Mouse (Mus musculus): Measurements from ENCODE around the gene Gm13278. TPM values are rescaled to one million over a fixed set of nuclear protein-coding genes. Genes with fewer than 3 reads are reported as not detected.

The Gm13278 gene
- polyA plus RNA-seq, 1 experiment from 2014 or later, result not detected

- WGBS (ENCODE audit: insufficient replicate concordance), result 40% methylated on average over 3 of the region's 3 CpGs
- Histone ChIP-seq H3K27me3 (no peaks in the 10 kb centered on the region), H3K27ac (no peak overlapping the region), H3K4me2 (no peak overlapping the region), H3K4me3 (replicated peaks) (no peak overlapping the region), H3K4me1 (replicated peaks) (no peaks in the 10 kb centered on the region), H3K9me3 (replicated peaks) (no peaks in the 10 kb centered on the region), H3K36me3 (no peaks in the 10 kb centered on the region), H3K9ac (no peak overlapping the region)
- ATAC-seq (ENCODE audit: low read depth), result no peak
- no peak for DNase-seq
Observed at GRCm38 (mm10) chr4:88840058-88840457, 48.7 kb downstream of the Gm13278 start.

- Histone ChIP-seq H3K27me3 (no peaks in the 10 kb centered on the region), H3K9me3 (replicated peaks) (no peaks in the 10 kb centered on the region), H3K27ac (no peak within 1 kb of the TSS), H3K9ac (no peak within 1 kb of the TSS), H3K4me3 (replicated peaks) (no peak within 1 kb of the TSS), H3K36me3 (no peaks in the 10 kb centered on the region), H3K4me1 (replicated peaks) (no peaks in the 10 kb centered on the region), H3K4me2 (no peak within 1 kb of the TSS)
- ATAC-seq (ENCODE audit: low read depth) (no peak), DNase-seq (no peak)
- 27% methylated on average over 2 of the region's 2 CpGs for WGBS (ENCODE audit: insufficient replicate concordance)
Observed at GRCm38 (mm10) chr4:88841438-88841911, 50.1 kb downstream of the Gm13278 start, which contains the start of gene Ifna4. TSS of gene Ifna4 (plus strand) at chr4:88841861.

Other genes with a start within 250 kb of the Gm13278 start
- not detected in 2 replicates for gene Ifna15, start 233.3 kb upstream of the Gm13278 start, polyA plus RNA-seq (2015; fragmentation: Nextera tagmentation; extraction: Ambion mirVana)
- not detected in 2 replicates for gene Ifna14, start 219.8 kb upstream of the Gm13278 start, polyA plus RNA-seq (2015; fragmentation: Nextera tagmentation; extraction: Ambion mirVana)
- not detected in 2 replicates for gene Ifna9, start 199.2 kb upstream of the Gm13278 start, polyA plus RNA-seq (2015; fragmentation: Nextera tagmentation; extraction: Ambion mirVana)
- gene Ifna12, start 188.2 kb upstream of the Gm13278 start, polyA plus RNA-seq (2015; fragmentation: Nextera tagmentation; extraction: Ambion mirVana), result not detected in 2 replicates
- gene C87499, start 157.1 kb upstream of the Gm13278 start, polyA plus RNA-seq (2015; fragmentation: Nextera tagmentation; extraction: Ambion mirVana), result not detected in 2 replicates
- not detected in 2 replicates for gene Ifna13, start 147.1 kb upstream of the Gm13278 start, polyA plus RNA-seq (2015; fragmentation: Nextera tagmentation; extraction: Ambion mirVana)
- not detected in 2 replicates for gene Ifna16, start 114.6 kb upstream of the Gm13278 start, polyA plus RNA-seq (2015; fragmentation: Nextera tagmentation; extraction: Ambion mirVana)
- gene Ifna2, start 107.6 kb upstream of the Gm13278 start, polyA plus RNA-seq (2015; fragmentation: Nextera tagmentation; extraction: Ambion mirVana), result not detected in 2 replicates
- gene Ifnab, start 100.2 kb upstream of the Gm13278 start, polyA plus RNA-seq (2015; fragmentation: Nextera tagmentation; extraction: Ambion mirVana), result not detected in 2 replicates
- gene Gm26566, start 69.7 kb upstream of the Gm13278 start, polyA plus RNA-seq (2015; fragmentation: Nextera tagmentation; extraction: Ambion mirVana), result 0.25 and 0.29 TPM in 2 replicates
- gene Klhl9, start 69.1 kb upstream of the Gm13278 start, polyA plus RNA-seq (2015; fragmentation: Nextera tagmentation; extraction: Ambion mirVana), result 24.6 and 33.1 TPM in 2 replicates
- not detected in 2 replicates for gene Gm13271, start 36.7 kb upstream of the Gm13278 start, polyA plus RNA-seq (2015; fragmentation: Nextera tagmentation; extraction: Ambion mirVana)
- not detected in 2 replicates for gene Gm13283, start 31.4 kb upstream of the Gm13278 start, polyA plus RNA-seq (2015; fragmentation: Nextera tagmentation; extraction: Ambion mirVana)
- gene Gm13290, start 17.7 kb upstream of the Gm13278 start, polyA plus RNA-seq (2015; fragmentation: Nextera tagmentation; extraction: Ambion mirVana), result not detected in 2 replicates
- gene Gm13289, start 14.6 kb upstream of the Gm13278 start, polyA plus RNA-seq (2015; fragmentation: Nextera tagmentation; extraction: Ambion mirVana), result not detected in 2 replicates
- gene Gm13272, start 11.7 kb upstream of the Gm13278 start, polyA plus RNA-seq (2015; fragmentation: Nextera tagmentation; extraction: Ambion mirVana), result not detected in 2 replicates
- gene Ifnz, start 9.4 kb upstream of the Gm13278 start, polyA plus RNA-seq (2015; fragmentation: Nextera tagmentation; extraction: Ambion mirVana), result not detected in 2 replicates
- 0.23 TPM in 1 of 2 replicates, not detected in the other for gene Gm13276, start 5.8 kb upstream of the Gm13278 start, polyA plus RNA-seq (2015; fragmentation: Nextera tagmentation; extraction: Ambion mirVana)
- not detected in 2 replicates for gene Gm13277, start 2.9 kb upstream of the Gm13278 start, polyA plus RNA-seq (2015; fragmentation: Nextera tagmentation; extraction: Ambion mirVana)
- not detected in 2 replicates for gene Gm13275, start 2.9 kb downstream of the Gm13278 start, polyA plus RNA-seq (2015; fragmentation: Nextera tagmentation; extraction: Ambion mirVana)
- gene Gm13279, start 5.8 kb downstream of the Gm13278 start, polyA plus RNA-seq (2015; fragmentation: Nextera tagmentation; extraction: Ambion mirVana), result not detected in 2 replicates
- 0.25 and 0.31 TPM in 2 replicates for gene Gm13285, start 8.1 kb downstream of the Gm13278 start, polyA plus RNA-seq (2015; fragmentation: Nextera tagmentation; extraction: Ambion mirVana)
- not detected in 2 replicates for gene Gm13287, start 11.7 kb downstream of the Gm13278 start, polyA plus RNA-seq (2015; fragmentation: Nextera tagmentation; extraction: Ambion mirVana)
- not detected in 2 replicates for gene Gm13288, start 14.0 kb downstream of the Gm13278 start, polyA plus RNA-seq (2015; fragmentation: Nextera tagmentation; extraction: Ambion mirVana)
- gene Ifna7, start 24.7 kb downstream of the Gm13278 start, polyA plus RNA-seq (2015; fragmentation: Nextera tagmentation; extraction: Ambion mirVana), result not detected in 2 replicates
- gene Ifna11, start 28.4 kb downstream of the Gm13278 start, polyA plus RNA-seq (2015; fragmentation: Nextera tagmentation; extraction: Ambion mirVana), result not detected in 2 replicates
- not detected in 2 replicates for gene Ifna6, start 35.9 kb downstream of the Gm13278 start, polyA plus RNA-seq (2015; fragmentation: Nextera tagmentation; extraction: Ambion mirVana)
- gene Ifna5, start 44.0 kb downstream of the Gm13278 start, polyA plus RNA-seq (2015; fragmentation: Nextera tagmentation; extraction: Ambion mirVana), result not detected in 2 replicates
- not detected in 2 replicates for gene Ifna4, start 50.3 kb downstream of the Gm13278 start, polyA plus RNA-seq (2015; fragmentation: Nextera tagmentation; extraction: Ambion mirVana)
- gene Ifna1, start 58.5 kb downstream of the Gm13278 start, polyA plus RNA-seq (2015; fragmentation: Nextera tagmentation; extraction: Ambion mirVana), result not detected in 2 replicates
- not detected in 2 replicates for gene Ifne, start 88.7 kb downstream of the Gm13278 start, polyA plus RNA-seq (2015; fragmentation: Nextera tagmentation; extraction: Ambion mirVana)